Mouse (Mus musculus) midbrain, embryonic 16.5 days (tissue): ENCODE measurements around the gene Snx8. TPM values are rescaled to one million over a fixed set of nuclear protein-coding genes. Genes with fewer than 3 reads are reported as not detected.

Experiments used
- ATAC-seq: fragments of 200-750 bp; cut with Nextera tagmentation; 2 replicates; pipeline ENCODE4 v1.8.0; 2017; ENCODE audit warnings: moderate TSS enrichment
- H3K27ac ChIP-seq: fragments of 300-500 bp; sonication (generic); 2 replicates; pipeline ENCODE4 v1.5.1; 2014; ENCODE audit warnings: mild to moderate bottlenecking, low read length, mixed read lengths
- H3K27me3 ChIP-seq: fragments of 300-500 bp; sonication (generic); 2 replicates; pipeline ENCODE4 v1.6.1; 2014; ENCODE audit warnings: low read depth, low read length, mixed read lengths; ENCODE audit not compliant: control insufficient read depth, insufficient read depth
- H3K36me3 ChIP-seq: fragments of 300-500 bp; sonication (generic); 2 replicates; pipeline ENCODE4 v1.6.1; 2014; ENCODE audit warnings: mild to moderate bottlenecking, low read length, moderate library complexity, mixed read lengths; ENCODE audit not compliant: control insufficient read depth, insufficient read depth
- H3K4me1 ChIP-seq: fragments of 300-500 bp; sonication (generic); 2 replicates; pipeline ENCODE4 v1.6.1; 2014; ENCODE audit warnings: mild to moderate bottlenecking, low read length, mixed read lengths; ENCODE audit not compliant: control insufficient read depth, insufficient read depth
- H3K4me2 ChIP-seq: fragments of 300-500 bp; sonication (generic); 2 replicates; pipeline ENCODE4 v1.6.1; 2014; ENCODE audit warnings: mild to moderate bottlenecking, low read length, mixed read lengths
- H3K4me3 ChIP-seq: fragments of 300-500 bp; sonication (generic); 2 replicates; pipeline ENCODE4 v1.5.1; 2014; ENCODE audit warnings: low read depth, mild to moderate bottlenecking, low read length, moderate library complexity, mixed read lengths
- H3K9ac ChIP-seq: fragments of 300-500 bp; sonication (generic); 2 replicates; pipeline ENCODE4 v1.6.1; 2014; ENCODE audit warnings: low read depth, low read length, mixed read lengths
- H3K9me3 ChIP-seq: fragments of 300-500 bp; sonication (generic); replicated peaks from 2 replicates; pipeline ENCODE4 v1.6.1; 2014; ENCODE audit warnings: mild to moderate bottlenecking, low read length, mixed read lengths; ENCODE audit not compliant: control insufficient read depth, poor library complexity, severe bottlenecking
- WGBS: fragments of 180-500 bp; shearing (Covaris S2); extraction: QIAGEN DNeasy Blood & Tissue Kit; methylation state at CpG from one replicate; pipeline ENCODE4 v1.1.7; 2014; 5-methylcytosine and 5-hydroxymethylcytosine counted together
- polyA plus RNA-seq: library from polyadenylated mRNA; unstranded; fragments of >200 nt; fragmentation: Nextera tagmentation; extraction: Ambion mirVana; gene quantifications from 2 replicates; pipeline ENCODE4 v1.2.1, GENCODE M21; 2015

Gene Snx8
- polyA plus RNA-seq, 1 experiment from 2014 or later = 46.4 TPM

- ATAC-seq = no peak
- Histone ChIP-seq H3K36me3 (no peaks in the 10 kb centered on the region), H3K9me3 (no peaks in the 10 kb centered on the region), H3K9ac (no peak overlapping the region), H3K4me1 (no peaks in the 10 kb centered on the region), H3K4me3 (no peak overlapping the region), H3K4me2 (no peak overlapping the region), H3K27ac (no peak overlapping the region), H3K27me3 (no peaks in the 10 kb centered on the region)
These were observed 19.7 kb upstream of the Snx8 start for GRCm38 (mm10) chr5:140408801-140409200.

- Histone ChIP-seq H3K4me1 (no peaks in the 10 kb centered on the region), H3K36me3 (no peaks in the 10 kb centered on the region), H3K4me3 (no peak overlapping the region), H3K27ac (no peak overlapping the region), H3K9ac (no peak overlapping the region), H3K27me3 (no peaks in the 10 kb centered on the region), H3K4me2 (no peak overlapping the region), H3K9me3 (no peaks in the 10 kb centered on the region)
- no peak for ATAC-seq
- 74% methylated on average over 6 of the region's 6 CpGs for WGBS
These were observed 17.6 kb upstream of the Snx8 start for GRCm38 (mm10) chr5:140406666-140407065.

- Histone ChIP-seq H3K27ac (no peak overlapping the region), H3K4me1 (no peaks in the 10 kb centered on the region), H3K4me3 (no peak overlapping the region), H3K27me3 (no peaks in the 10 kb centered on the region), H3K9ac (no peak overlapping the region), H3K9me3 (no peaks in the 10 kb centered on the region), H3K36me3 (no peaks in the 10 kb centered on the region), H3K4me2 (no peak overlapping the region)
- no peak for ATAC-seq
- 87% methylated on average over 6 of the region's 6 CpGs for WGBS
These were observed 16.1 kb upstream of the Snx8 start for GRCm38 (mm10) chr5:140405126-140405525.

- Histone ChIP-seq H3K4me1 (no peaks in the 10 kb centered on the region), H3K27me3 (no peaks in the 10 kb centered on the region), H3K4me2 (no peak overlapping the region), H3K4me3 (no peak overlapping the region), H3K9ac (no peak overlapping the region), H3K27ac (no peak overlapping the region), H3K9me3 (no peaks in the 10 kb centered on the region), H3K36me3 (no peaks in the 10 kb centered on the region)
- ATAC-seq = no peak
- 88% methylated on average over 4 of the region's 4 CpGs for WGBS
These were observed 13.7 kb upstream of the Snx8 start for GRCm38 (mm10) chr5:140402640-140403270.

- WGBS = 60% methylated on average over 8 of the region's 8 CpGs
- ATAC-seq = no peak
- Histone ChIP-seq H3K4me3 (no peak overlapping the region), H3K9ac (no peak overlapping the region), H3K27ac (no peak overlapping the region), H3K9me3 (no peaks in the 10 kb centered on the region), H3K4me1 (no peaks in the 10 kb centered on the region), H3K36me3 (no peaks in the 10 kb centered on the region), H3K27me3 (no peaks in the 10 kb centered on the region), H3K4me2 (no peak overlapping the region)
These were observed 7.3 kb upstream of the Snx8 start for GRCm38 (mm10) chr5:140396166-140396940.

- Histone ChIP-seq H3K9me3 (no peaks in the 10 kb centered on the region), H3K4me1 (peaks cover 8% of the 10 kb centered on the region), H3K4me2 (no peak overlapping the region), H3K9ac (no peak overlapping the region), H3K27ac (no peak overlapping the region), H3K4me3 (no peak overlapping the region), H3K27me3 (no peaks in the 10 kb centered on the region), H3K36me3 (no peaks in the 10 kb centered on the region)
- 84% methylated on average over 3 of the region's 3 CpGs for WGBS
- no peak for ATAC-seq
These were observed 3.6 kb upstream of the Snx8 start for GRCm38 (mm10) chr5:140392701-140393100.

- WGBS = 92% methylated on average over 5 of the region's 5 CpGs
- H3K27ac ChIP-seq = no peak overlapping the region
- H3K4me2 ChIP-seq = no peak overlapping the region
- no peak for ATAC-seq
- no peaks in the 10 kb centered on the region for H3K27me3 ChIP-seq
- H3K36me3 ChIP-seq = no peaks in the 10 kb centered on the region
- no peak overlapping the region for H3K9ac ChIP-seq
- H3K4me3 ChIP-seq = no peak overlapping the region
- H3K9me3 ChIP-seq = no peaks in the 10 kb centered on the region
- peaks cover 15% of the 10 kb centered on the region for H3K4me1 ChIP-seq
These were observed 2.9 kb upstream of the Snx8 start for GRCm38 (mm10) chr5:140391981-140392380.

GRCm38 (mm10) chr5:140391435-140391834 is 2.4 kb upstream of the Snx8 start:
- ATAC-seq = no peak
- no peak overlapping the region for H3K9ac ChIP-seq
- H3K27ac ChIP-seq = no peak overlapping the region
- no peak overlapping the region for H3K4me3 ChIP-seq
- no peaks in the 10 kb centered on the region for H3K9me3 ChIP-seq
- H3K27me3 ChIP-seq = no peaks in the 10 kb centered on the region
- H3K36me3 ChIP-seq = no peaks in the 10 kb centered on the region
- H3K4me1 ChIP-seq = peaks cover 15% of the 10 kb centered on the region
- WGBS = 81% methylated on average over 1 of the region's 1 CpGs
- no peak overlapping the region for H3K4me2 ChIP-seq

- 67% methylated on average over 3 of the region's 3 CpGs for WGBS
- H3K36me3 ChIP-seq = no peaks in the 10 kb centered on the region
- no peaks in the 10 kb centered on the region for H3K27me3 ChIP-seq
- H3K4me2 ChIP-seq = peak overlapping the region; percentile 73
- H3K9ac ChIP-seq = peak overlapping the region; percentile 83; the same call in 1 of the 2 replicates
- H3K4me3 ChIP-seq = peak overlapping the region; percentile 79
- ATAC-seq = no peak; the same call in 1 of the 2 replicates
- peak overlapping the region; percentile 59; the same call in 1 of the 2 replicates for H3K27ac ChIP-seq
- peaks cover 15% of the 10 kb centered on the region for H3K4me1 ChIP-seq
- no peaks in the 10 kb centered on the region for H3K9me3 ChIP-seq
These were observed 585 bp upstream of the Snx8 start for GRCm38 (mm10) chr5:140389647-140390046.
